Mouse (Mus musculus) kidney, postnatal 25 days (tissue): ENCODE results near the gene Fgf9.

Source experiments
- DNase-seq, 2 experiments: peaks; one replicate each; pipeline ENCODE4 v3.0.0; 2021; ENCODE audit warnings: mixed read lengths in 2 of 2

Gene Fgf9

GRCm38 (mm10) chr14:58070481-58071119 is at the start of gene Fgf9:
Fgf9 (plus strand) TSS chr14:58070547.
- peak; percentile 58 to 82 for DNase-seq

- DNase-seq: peak; percentile 43 to 81
Observed at GRCm38 (mm10) chr14:58034567-58034966, 35.8 kb upstream of the Fgf9 start.

- DNase-seq: no peak
Observed at GRCm38 (mm10) chr14:58036174-58036573, 34.2 kb upstream of the Fgf9 start.

- peak in 1 of 2 experiments; percentile 47 for DNase-seq
Observed at GRCm38 (mm10) chr14:58046639-58047284, 23.6 kb upstream of the Fgf9 start.

GRCm38 (mm10) chr14:58050691-58051090 is 19.7 kb upstream of the Fgf9 start:
- DNase-seq: no peak

GRCm38 (mm10) chr14:58067586-58067985 is 2.8 kb upstream of the Fgf9 start:
- DNase-seq: no peak

GRCm38 (mm10) chr14:58068641-58069040 is 1.7 kb upstream of the Fgf9 start:
- peak; percentile 55 to 62 for DNase-seq

GRCm38 (mm10) chr14:58069927-58070326 is 420 bp upstream of the Fgf9 start:
- no peak for DNase-seq

- peak; percentile 73 to 84 for DNase-seq
Observed at GRCm38 (mm10) chr14:58071120-58071641, 834 bp downstream of the Fgf9 start.

GRCm38 (mm10) chr14:58071830-58072770 is 1.8 kb downstream of the Fgf9 start:
- DNase-seq: peak; percentile 64 to 89

GRCm38 (mm10) chr14:58072771-58073501 is 2.6 kb downstream of the Fgf9 start:
- DNase-seq: peak in 1 of 2 experiments; percentile 49

- DNase-seq: peak; percentile 55 to 80
Observed at GRCm38 (mm10) chr14:58073936-58074335, 3.6 kb downstream of the Fgf9 start.

- DNase-seq: peak; percentile 40 to 62
Observed at GRCm38 (mm10) chr14:58074621-58075432, 4.5 kb downstream of the Fgf9 start.

- peak; percentile 50 to 65 for DNase-seq
Observed at GRCm38 (mm10) chr14:58075433-58076029, 5.2 kb downstream of the Fgf9 start.

GRCm38 (mm10) chr14:58076030-58076521 is 5.7 kb downstream of the Fgf9 start:
- DNase-seq: peak; percentile 63 to 83

- DNase-seq: no peak
Observed at GRCm38 (mm10) chr14:58076726-58077255, 6.4 kb downstream of the Fgf9 start.

GRCm38 (mm10) chr14:58079471-58079870 is 9.1 kb downstream of the Fgf9 start:
- no peak for DNase-seq

GRCm38 (mm10) chr14:58081955-58082354 is 11.6 kb downstream of the Fgf9 start:
- no peak for DNase-seq

GRCm38 (mm10) chr14:58084240-58084639 is 13.9 kb downstream of the Fgf9 start:
- DNase-seq: no peak

GRCm38 (mm10) chr14:58087326-58087725 is 17.0 kb downstream of the Fgf9 start:
- peak; percentile 34 to 70 for DNase-seq
